Mouse (Mus musculus) cerebellum, adult 9-10 months (tissue): ENCODE measurements at regions not wholly inside any gene's neighbourhood (a gene's known extent, or its start where the extent isn't known, plus 50 kb on each side); places are given as distances from the start of the nearest gene placed in this dataset.

Source experiments
- DNase-seq: peaks from one replicate; pipeline ENCODE4 v3.0.0; 2022

GRCm38 (mm10) chr2:55817273-55817672, 381.5 kb downstream of the Kcnj3 start:
- no peak for DNase-seq

- peak; percentile 57 for DNase-seq
These were observed 382.4 kb downstream of the Kcnj3 start for GRCm38 (mm10) chr2:55818220-55818619.

GRCm38 (mm10) chr2:55822726-55823125, 387.0 kb downstream of the Kcnj3 start:
- DNase-seq: no peak

- DNase-seq: peak; percentile 47
These were observed 405.8 kb downstream of the Kcnj3 start for GRCm38 (mm10) chr2:55841521-55841920.

- no peak for DNase-seq
These were observed 411.1 kb downstream of the Kcnj3 start for GRCm38 (mm10) chr2:55846832-55847382.

- DNase-seq: no peak
These were observed 426.7 kb downstream of the Kcnj3 start for GRCm38 (mm10) chr2:55862479-55862878.

GRCm38 (mm10) chr2:55889976-55890375, 454.2 kb downstream of the Kcnj3 start:
- DNase-seq: no peak

- DNase-seq: peak; percentile 4
These were observed 457.2 kb downstream of the Kcnj3 start for GRCm38 (mm10) chr2:55892821-55893535.

GRCm38 (mm10) chr2:55920294-55920693, 484.5 kb downstream of the Kcnj3 start:
- peak; percentile 20 for DNase-seq
